Mouse (Mus musculus) brain, embryonic 14.5 days (tissue): Measurements from ENCODE around the gene Atp6v1e1. TPM values are rescaled to one million over a fixed set of nuclear protein-coding genes. Genes with fewer than 3 reads are reported as not detected.
A peak's percentile ranks its signal among the peaks of the same experiment; 100 is the strongest.
"Not testable (repeated sequence)": the region's sequence is repeated elsewhere in the genome, so short reads cannot be mapped to it uniquely, and the experiment has no call there.

Experiments
- DNase-seq: peaks from one replicate; pipeline ENCODE4 v3.0.0-alpha.2; 2011; ENCODE audit warnings: low read depth
- CTCF ChIP-seq: fragments of 200-500 bp; IDR thresholded peaks from 2 replicates; pipeline ENCODE4 v1.5.1; 2012; ENCODE audit warnings: inconsistent platforms, mild to moderate bottlenecking, moderate library complexity, borderline replicate concordance; ENCODE audit not compliant: insufficient read depth, insufficient read length; ENCODE audit errors: extremely low read depth
- POLR2A ChIP-seq: fragments of 200-500 bp; IDR thresholded peaks from 2 replicates; pipeline ENCODE4 v1.6.1; 2012; ENCODE audit warnings: mild to moderate bottlenecking, inconsistent platforms, borderline replicate concordance; ENCODE audit not compliant: poor library complexity, insufficient read depth, insufficient read length, severe bottlenecking; ENCODE audit errors: extremely low read depth
- polyA plus RNA-seq: library from polyadenylated mRNA; depleted of rRNA; stranded (reverse); fragments of >200 nt; gene quantifications from 2 replicates; pipeline ENCODE4 v1.2.3, GENCODE M21; 2012

Gene Atp6v1e1
- polyA plus RNA-seq, 1 experiment = 195 TPM

- TF ChIP-seq CTCF (no peak), POLR2A (no peak)
Measured at GRCm38 (mm10) chr6:120819294-120819693, 3.3 kb downstream of the Atp6v1e1 start.

DNA sequence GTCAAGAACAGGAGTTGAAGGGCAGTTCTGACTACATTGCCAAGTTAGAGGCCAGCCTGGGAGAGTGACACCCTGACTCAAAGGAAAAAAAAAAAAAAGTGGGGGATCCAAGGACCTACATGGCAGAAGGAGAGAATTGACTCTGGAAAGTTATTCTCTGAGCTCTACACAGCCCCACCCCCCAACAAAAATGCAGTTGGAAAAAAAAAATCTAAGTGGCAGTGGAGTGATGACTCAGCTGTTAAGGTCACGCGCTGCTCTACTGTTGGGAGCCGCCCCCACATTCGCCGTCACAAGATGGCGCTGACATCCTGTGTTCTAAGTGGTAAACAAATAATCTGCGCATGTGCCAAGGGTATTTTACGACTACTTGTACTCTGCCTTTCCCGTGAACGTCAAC lies 10.6 kb downstream of the Atp6v1e1 start:
- not testable (repeated sequence) for DNase-seq

More at GRCm38 (mm10) chr6:120819294-120819693, 3.3 kb downstream of the Atp6v1e1 start:
- DNase-seq = no peak

DNA sequence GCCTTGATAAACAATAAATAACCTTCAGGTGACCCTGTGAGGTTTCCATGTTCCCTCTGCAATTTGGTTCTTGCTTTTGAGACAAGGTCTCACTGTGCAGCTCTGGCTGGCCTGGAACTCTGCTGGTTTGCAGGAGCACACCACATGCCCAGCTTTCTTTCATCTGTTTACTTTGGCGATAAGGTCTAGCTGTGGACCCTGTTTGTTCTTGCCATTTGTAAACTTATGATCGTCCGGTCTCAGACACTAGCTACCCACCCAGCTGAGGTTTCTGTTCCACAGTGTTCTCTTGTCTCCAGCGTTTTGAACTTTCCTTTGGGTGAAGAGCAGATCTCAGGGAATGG lies 14.9 kb downstream of the Atp6v1e1 start:
- TF ChIP-seq CTCF = no peak
- no peak for TF ChIP-seq POLR2A
- no peak for DNase-seq

- DNase-seq = no peak
- TF ChIP-seq POLR2A (no peak), CTCF (no peak)
Measured at GRCm38 (mm10) chr6:120806999-120807737, 15.4 kb downstream of the Atp6v1e1 start.

- no peak for DNase-seq
- TF ChIP-seq CTCF (no peak), POLR2A (no peak)
Measured at GRCm38 (mm10) chr6:120799581-120800041, 23.0 kb downstream of the Atp6v1e1 start.

GRCm38 (mm10) chr6:120798905-120799304 lies 23.7 kb downstream of the Atp6v1e1 start:
- TF ChIP-seq CTCF (no peak), POLR2A (no peak)
- no peak for DNase-seq

DNA sequence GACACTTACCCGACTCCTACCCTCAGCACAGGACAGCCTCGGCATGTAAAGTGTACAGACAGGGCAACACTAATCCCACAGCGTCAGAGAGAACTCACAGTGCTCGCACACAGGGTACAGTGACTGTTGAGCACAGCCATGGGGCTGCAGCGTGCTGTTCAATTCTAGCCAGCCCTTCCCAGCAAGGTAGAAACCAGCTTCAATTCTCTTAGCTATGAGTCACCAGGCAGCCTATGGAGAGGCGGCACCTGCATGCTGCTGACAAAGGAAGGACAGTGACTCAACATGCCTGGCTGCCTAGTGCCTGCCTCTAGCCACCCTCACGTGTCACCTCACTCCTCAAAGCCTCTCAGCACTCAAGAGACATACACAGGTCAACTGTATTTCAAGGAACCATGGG lies 24.6 kb downstream of the Atp6v1e1 start:
- TF ChIP-seq POLR2A (no peak), CTCF (no peak)
- DNase-seq = no peak

DNA sequence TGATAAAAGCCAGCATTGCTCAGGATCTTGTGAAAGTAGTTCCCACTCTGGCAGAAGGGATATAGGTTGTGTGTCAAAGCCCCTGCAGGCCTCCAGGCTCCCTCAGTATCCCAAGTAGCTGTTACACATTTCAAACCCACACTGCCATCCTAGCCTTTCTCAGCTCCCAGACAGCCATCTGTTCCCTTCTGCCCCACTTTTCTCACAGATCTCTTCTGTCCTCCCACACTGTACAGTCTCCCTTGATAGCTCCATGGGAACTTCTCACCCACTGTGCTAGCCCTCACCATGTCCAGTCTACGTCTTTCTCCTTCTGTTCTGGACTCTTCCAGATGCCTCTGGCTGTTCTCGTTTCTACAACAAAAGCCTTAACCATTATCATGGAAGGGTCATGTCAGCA lies 26.5 kb downstream of the Atp6v1e1 start:
- TF ChIP-seq POLR2A = no peak
- no peak for TF ChIP-seq CTCF

DNA sequence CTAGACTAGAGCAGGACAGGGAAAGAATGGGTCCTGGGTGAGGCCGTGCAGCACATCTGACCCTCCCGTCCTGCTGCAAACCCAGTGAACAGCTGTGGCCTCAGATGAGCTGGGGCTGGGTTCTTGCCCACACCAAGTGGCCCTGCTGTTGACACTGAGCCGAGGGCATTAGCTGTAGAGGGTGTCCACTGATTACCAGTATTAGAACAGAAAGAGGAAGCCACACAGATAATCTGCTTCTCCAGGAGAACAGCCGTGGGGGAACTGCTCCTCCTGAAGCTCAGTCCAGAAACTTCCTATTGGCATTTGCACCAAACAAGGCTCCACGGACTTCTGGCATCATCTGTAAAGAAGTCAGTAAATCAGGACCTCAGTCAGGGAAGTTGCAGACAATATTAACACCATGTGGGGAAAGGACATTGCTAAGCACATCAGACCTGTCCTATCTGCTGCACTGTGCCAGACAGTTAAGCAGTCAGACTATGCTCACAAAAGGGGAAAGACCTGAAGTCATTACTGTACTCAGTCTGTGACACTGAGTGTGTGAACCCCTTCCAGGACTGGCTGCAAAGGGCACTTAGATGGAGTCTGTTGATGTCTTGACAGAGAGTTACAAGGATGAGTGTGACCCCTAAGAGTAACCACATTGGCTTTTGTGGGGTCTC lies 27.0 kb downstream of the Atp6v1e1 start:
- TF ChIP-seq POLR2A (no peak), CTCF (no peak)
- no peak for DNase-seq

More for the DNA sequence above, 26.5 kb downstream of the Atp6v1e1 start:
- no peak for DNase-seq

DNA sequence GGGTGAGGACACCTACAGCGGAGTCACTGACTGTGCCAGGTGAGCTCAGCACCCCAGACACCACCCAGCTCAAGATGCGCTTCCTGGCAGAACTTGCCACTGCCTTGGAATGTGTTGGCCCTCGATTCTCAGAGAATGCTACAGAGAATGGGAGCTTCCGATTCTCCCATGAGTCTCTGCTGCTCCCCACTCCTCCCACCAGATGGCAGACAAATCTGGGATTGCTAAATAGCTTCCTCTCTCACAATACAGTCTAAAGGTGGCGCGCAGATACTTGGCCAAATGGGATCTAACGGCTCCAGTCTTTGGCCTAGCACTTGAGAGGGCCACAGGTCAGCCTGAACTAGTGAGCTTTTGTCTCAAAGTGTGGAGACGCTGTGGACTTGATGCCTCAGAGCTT lies 29.6 kb downstream of the Atp6v1e1 start:
- TF ChIP-seq POLR2A (no peak), CTCF (peak; percentile 20; the same call in 1 of the 2 replicates)
- DNase-seq = peak; percentile 28

- no peak for DNase-seq
- no peak for TF ChIP-seq POLR2A
- TF ChIP-seq CTCF = no peak
Measured at GRCm38 (mm10) chr6:120790717-120791116, 31.9 kb downstream of the Atp6v1e1 start.

DNA sequence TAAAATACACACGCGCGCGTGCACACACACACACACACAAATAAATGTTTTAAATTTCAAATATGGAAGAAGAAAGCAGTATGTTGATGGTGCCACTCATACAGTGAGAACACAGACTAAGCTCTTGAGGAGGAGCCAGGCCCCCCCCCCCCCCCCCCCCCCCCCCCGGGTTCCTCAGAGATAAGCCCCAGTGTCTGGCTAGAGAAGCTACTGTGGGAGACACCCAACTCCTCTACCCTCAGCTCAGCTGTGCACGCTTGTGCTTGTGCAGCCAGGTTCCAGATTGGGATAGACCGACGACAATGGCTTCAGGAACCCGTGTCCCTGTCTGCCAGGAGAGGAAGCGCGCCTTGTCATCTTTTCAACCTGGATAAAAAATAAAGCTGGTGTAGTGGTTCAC lies 32.4 kb downstream of the Atp6v1e1 start:
- no peak for TF ChIP-seq POLR2A
- no peak for TF ChIP-seq CTCF

GRCm38 (mm10) chr6:120788904-120789303 lies 33.7 kb downstream of the Atp6v1e1 start:
- peak; percentile 39 for DNase-seq

More for the DNA sequence above, 32.4 kb downstream of the Atp6v1e1 start:
- DNase-seq = no peak

GRCm38 (mm10) chr6:120788068-120788607 lies 34.5 kb downstream of the Atp6v1e1 start:
- no peak for TF ChIP-seq POLR2A
- TF ChIP-seq CTCF = no peak
- no peak for DNase-seq

More at GRCm38 (mm10) chr6:120788904-120789303, 33.7 kb downstream of the Atp6v1e1 start:
- TF ChIP-seq POLR2A (no peak), CTCF (no peak)

- DNase-seq = peak; percentile 51
- no peak for TF ChIP-seq POLR2A
- TF ChIP-seq CTCF = no peak
Measured at GRCm38 (mm10) chr6:120784351-120784750, 38.2 kb downstream of the Atp6v1e1 start.
